Mouse (Mus musculus): ENCODE measurements around the gene Pde4dip.
A peak's percentile ranks its signal among the peaks of the same experiment; 100 is the strongest.

The Pde4dip gene

DNA sequence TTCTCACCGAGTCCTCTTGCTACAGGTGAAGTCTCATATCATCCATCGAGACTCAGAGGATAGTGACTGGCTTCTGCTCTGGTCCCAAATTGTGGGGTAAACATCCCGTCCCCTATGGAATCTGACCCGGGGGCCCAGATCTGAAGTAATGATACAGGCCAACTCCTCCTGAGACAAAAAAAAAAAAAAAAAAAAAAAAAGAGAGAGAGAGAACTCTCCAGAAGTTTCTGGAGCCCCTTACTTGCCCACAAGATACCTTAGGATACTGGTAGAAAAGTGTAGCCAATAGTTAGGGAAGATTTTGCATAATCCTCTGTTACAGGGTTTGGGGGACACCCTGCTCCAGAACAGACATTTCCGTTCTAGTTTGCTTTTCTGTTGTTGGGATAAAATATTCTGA lies 205.9 kb downstream of the Pde4dip start:
- DNase-seq: no peak

DNA sequence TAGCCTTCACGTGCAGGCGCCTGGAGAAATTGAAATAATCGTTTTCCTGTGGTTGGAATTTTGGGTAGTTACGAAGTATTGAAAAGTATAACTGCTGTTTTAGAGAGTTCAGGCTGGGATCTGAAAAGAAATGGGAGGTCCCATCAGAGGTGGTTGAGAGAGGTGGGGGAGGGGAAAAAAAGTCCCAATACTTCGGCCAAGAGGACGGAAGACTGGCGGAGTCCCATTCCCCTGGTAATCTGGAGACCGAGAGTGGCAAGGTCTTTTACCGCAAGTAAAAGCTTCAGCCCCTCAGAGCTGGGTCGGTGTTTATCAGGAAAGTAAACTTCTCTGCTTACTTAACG lies 206.4 kb downstream of the Pde4dip start:
- no peak for DNase-seq

DNA sequence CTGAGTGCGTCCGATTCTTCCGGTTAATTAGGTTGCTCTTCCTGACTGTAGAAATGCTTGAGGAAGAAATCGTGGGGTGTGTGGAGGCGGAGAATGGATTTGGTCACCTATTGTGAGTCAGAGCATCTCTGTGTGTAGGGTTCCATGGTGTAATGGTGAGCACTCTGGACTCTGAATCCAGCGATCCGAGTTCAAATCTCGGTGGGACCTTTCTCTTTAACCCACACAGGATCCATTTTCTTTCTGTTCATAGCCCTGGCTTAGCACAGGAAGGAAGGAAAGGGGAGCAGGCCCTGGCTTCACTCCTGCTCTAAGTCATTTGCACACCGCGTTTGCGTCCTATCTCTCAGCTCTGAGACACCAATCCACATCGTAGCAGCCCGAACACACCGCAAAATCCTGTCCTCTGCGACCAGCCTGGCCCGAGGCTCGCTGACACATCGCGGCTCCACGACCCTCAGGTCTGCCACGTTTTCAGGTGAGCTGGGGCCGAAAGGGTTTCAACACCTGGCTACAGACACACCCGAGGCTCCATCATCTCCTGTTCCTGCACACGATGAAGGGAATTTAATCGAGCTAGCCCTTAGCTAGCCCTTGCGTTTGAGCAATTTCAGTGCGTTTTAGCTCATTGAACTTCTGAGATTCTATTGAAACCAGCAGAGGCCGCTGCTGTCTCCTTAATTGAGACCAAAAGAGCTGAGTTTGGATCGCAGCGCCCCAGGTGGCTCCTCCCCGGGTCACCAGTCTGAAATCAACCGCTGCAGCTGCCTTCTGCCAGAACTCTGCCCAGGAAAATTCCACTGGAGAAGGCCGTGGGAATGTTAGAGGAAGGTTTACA lies 207.0 kb downstream of the Pde4dip start:
- DNase-seq: peak; percentile 41 to 76

DNA sequence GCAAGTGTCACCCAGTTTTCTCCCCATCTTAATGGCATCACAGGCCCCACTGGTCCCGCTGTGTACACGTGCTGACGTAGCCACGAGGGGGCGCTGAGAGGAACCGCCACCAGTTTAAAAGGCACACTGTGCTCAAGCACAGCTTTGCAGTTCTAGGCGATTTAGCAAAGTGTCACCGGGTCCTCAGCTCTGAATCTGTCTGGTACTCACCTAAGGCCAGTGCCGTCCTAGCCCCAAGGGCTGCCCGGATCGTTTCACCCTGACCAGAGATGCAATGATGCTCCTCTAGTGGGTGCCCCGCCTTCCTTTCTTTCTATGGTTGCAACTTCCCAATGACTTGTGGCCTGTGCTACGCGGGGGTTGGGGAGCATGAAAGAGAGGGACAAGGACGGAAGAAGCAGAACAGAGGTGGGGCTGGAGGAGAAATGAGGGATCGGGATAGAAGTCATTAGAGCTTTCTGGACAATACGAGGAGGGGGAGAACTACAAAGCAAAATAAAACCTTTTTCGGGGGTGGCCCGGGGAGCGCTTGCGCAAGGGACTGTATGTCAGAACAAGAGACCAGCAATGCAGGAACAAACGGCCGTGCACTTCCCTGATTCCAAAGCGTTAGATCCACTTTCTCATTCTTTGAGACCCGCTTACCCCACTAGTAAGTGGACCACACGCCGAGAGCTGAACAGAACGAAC lies 207.7 kb downstream of the Pde4dip start:
- DNase-seq: peak; percentile 74 to 91

DNA sequence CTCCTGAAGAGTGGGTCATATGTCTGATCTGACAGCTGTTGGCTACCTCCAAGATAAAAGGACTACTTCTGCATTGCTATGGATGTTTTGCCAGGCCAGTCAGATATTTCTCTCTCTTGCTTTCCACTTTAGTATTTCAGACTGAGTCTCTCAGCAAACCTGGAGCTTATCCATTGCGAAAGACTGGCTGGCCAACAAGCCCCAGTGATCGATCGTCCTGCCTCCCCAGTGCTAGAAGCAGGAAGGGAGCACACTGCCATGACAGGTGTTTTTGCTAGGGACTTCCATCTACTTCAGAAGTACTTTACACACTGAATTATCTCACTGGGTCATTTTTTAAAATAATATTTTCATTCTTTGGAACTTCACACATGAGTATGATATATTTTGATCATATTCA lies 210.1 kb downstream of the Pde4dip start:
- no peak for DNase-seq

DNA sequence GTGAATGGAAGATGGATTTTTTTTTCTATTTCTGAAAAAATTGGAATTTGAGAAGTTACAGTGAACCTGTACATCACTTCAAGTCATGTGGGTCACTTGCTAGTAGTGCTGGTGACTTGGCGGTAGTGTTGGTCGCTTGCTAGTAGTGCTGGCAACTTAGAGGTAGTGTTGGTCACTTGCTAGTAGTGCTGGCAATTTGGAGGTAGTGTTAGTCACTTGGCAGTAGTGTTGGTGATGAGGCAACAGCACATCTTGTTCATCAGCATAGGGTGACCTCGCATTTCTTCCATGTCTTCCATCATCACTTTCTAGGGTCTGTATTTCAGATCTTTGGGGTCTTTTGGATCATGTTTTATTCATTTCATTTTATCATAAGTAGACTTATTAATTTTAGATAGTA lies 212.4 kb downstream of the Pde4dip start:
- DNase-seq: no peak

GRCm38 (mm10) chr3:97674644-97675110 lies 213.8 kb downstream of the Pde4dip start, which contains the start of gene Gm17651:
Gm17651 (minus strand) TSS chr3:97674694.
- DNase-seq: no peak

GRCm38 (mm10) chr3:97667093-97667675 lies 221.3 kb downstream of the Pde4dip start:
- no peak for DNase-seq

DNA sequence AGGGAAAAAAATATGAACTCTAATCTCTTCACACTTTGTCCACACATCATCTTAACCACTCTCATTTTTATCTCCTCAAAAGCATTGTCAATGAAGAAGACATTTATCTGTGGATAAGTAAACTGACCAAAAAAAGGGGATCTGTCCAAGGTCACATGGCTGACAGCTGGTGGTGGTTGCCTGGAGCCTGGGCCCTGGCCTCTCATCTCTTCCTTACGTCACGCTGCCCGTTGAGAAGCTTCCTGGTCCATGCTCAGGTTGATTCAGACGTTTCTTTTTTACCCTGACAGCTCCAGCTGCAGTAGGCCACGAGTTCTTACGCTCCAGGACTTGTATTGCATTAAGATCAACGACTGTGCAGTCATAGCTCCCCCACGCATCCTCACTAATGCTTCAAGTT lies 222.4 kb downstream of the Pde4dip start:
- no peak for DNase-seq

- no peak for DNase-seq
These were observed 223.0 kb downstream of the Pde4dip start for GRCm38 (mm10) chr3:97665525-97665924.

DNA sequence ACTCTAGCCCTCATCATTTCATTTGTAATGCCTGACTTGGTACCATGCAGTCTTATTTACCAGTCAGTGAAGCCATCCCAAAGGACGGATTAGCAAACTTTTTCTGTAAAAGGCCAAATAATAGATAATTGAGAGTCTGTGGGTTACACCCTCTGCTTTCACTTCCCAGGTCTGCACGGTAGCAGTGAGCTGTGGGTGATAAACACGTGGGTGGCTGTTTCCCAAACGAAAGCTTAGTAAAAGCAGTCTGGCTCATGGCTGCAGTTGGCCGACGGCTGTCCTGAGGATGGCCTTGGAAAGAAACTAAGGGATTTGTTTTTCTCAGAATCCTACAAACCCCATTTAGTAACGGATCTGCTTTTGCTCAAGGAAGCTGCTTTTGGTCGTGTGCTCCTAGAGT lies 227.3 kb downstream of the Pde4dip start:
- no peak for DNase-seq

DNA sequence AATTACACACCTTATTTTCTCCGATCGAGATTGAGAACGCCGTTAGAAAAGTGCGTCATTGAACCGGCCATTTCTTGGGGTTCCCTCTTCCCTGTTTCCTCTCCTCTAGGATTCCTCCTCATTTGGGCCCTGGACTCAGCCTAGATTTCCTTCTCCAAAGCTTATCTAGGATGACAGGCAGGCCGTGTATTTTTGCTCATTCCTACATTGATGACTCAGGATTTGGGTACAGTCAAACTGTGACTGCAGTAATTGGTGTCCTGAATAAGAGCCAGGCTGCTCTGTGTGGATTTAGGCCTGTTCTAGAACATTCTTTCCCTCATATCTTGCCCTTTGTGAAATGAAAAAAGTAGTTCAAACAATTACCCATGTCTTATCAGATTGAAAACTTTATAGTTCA lies 228.8 kb downstream of the Pde4dip start:
- DNase-seq: no peak

DNA sequence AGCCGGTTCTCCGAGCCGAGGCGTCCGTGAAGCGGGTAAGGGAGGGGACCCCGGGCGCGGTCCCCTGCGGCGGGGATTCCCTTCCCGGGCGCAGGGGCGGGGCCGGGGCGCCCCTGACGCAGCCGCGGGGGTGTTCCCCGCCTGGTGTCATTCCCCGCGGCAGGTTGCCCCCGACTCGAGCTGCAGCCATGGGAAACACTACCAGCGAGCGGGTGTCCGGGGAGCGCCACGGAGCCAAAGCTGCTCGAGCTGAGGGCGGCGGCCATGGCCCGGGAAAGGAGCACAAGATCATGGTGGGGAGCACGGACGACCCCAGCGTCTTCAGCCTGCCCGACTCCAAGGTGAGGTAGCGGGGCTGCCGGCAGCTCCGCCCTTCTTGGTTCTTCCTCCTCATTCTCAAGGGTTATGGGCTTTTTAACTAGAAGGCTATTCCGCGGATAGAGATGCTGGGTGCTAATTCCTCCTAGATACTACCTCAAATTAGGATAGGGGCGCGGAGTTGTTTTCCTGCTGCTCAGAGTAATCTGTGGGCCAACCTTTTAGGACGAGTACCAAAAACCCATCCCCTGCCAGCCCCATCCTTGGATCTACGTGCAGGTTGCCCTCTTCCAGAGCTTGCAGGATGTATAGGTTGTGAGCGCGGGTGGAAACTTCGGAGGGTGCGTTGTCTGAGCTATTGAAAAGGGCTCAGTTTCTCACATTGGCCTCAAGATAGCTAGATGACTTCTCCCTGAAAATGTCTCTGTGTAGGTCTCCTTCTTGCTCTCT lies 229.9 kb downstream of the Pde4dip start:
- peak in 1 of 2 experiments; percentile 16 for DNase-seq

GRCm38 (mm10) chr3:97657655-97658411 lies 230.7 kb downstream of the Pde4dip start, which contains the start of gene Prkab2:
Prkab2 (plus strand) TSS chr3:97658193.
- DNase-seq: peak; percentile 99

GRCm38 (mm10) chr3:97654901-97655300 lies 233.6 kb downstream of the Pde4dip start:
- DNase-seq: peak in 1 of 2 experiments; percentile 27

- DNase-seq: no peak
These were observed 234.7 kb downstream of the Pde4dip start for GRCm38 (mm10) chr3:97653781-97654180.

- no peak for DNase-seq
These were observed 236.9 kb downstream of the Pde4dip start for GRCm38 (mm10) chr3:97651604-97652003.

DNA sequence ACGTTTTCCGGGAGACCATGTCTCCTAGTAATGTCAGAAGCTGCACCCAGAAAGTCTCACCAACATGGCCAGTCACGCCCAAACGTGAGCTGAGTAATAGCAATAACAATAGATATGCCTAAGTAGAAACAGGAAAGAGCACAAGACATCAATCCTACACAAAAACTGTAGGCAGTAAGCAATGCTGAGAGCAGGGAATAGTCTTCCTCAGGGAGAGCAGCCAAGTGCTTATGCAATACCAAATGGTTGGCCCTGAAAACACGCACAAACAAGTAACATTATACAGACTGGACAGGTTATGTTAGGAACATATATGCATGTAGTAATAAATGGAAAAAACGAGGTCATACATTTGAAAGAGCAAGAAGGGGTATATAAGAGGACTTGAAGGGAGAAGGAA lies 239.0 kb downstream of the Pde4dip start:
- DNase-seq: no peak

DNA sequence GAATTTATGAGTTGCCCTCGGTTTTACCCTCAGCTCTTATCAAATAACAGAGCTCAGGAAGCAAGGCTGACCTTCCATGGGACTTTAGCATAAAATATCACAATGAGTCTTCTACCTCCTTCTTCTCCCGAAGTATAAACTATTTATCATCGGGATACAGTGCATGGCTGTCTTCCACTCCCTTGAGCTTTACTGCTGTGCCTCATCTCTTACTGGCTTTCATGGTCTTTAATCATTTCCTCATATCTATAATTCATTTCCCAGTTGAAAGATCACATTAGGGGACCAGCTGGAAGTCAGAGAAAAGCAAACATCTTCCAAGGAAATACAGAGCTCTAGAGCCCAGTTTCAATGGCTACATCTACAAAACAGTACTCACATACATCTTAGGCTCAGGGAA lies 239.5 kb downstream of the Pde4dip start:
- no peak for DNase-seq

- no peak for DNase-seq
These were observed 240.0 kb downstream of the Pde4dip start for GRCm38 (mm10) chr3:97648518-97648917.

DNA sequence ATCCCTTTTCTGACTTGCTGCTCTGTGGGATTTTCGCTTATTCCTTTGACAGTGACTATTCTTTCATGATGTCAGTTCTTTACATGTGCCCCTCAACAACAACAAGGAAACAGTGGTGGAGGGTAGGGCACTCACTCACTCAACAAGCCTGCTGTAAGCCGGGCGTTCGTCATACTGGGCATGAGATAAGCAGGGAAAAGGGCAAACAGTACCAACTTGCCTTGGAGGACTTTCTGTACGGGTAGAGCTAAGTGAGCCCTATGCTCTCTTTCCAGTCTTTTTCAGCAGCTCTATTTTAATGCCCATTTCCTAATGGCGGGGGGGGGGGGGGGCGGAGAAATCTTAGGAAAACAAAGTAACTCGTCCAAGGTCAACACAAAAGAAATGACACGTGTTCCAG lies 246.5 kb downstream of the Pde4dip start:
- DNase-seq: no peak

GRCm38 (mm10) chr3:97641396-97641795 lies 247.1 kb downstream of the Pde4dip start:
- no peak for DNase-seq

All from spleen, adult 18-20 months (tissue).